Mouse (Mus musculus) left cerebral cortex, postnatal 4 days (tissue): ENCODE results near the gene H2al1c. TPM values are rescaled to one million over a fixed set of nuclear protein-coding genes. Genes with fewer than 3 reads are reported as not detected.
"Not testable (repeated sequence)": the region's sequence is repeated elsewhere in the genome, so short reads cannot be mapped to it uniquely, and the experiment has no call there.

Source experiments
- DNase-seq: peaks from one replicate; pipeline ENCODE4 v3.0.0-alpha.2; 2022
- intact Hi-C: fragments of 180-260 bp; cut with DNase I; formaldehyde crosslinking; loops from one replicate; pipeline ENCODE4 v1.15.1; 2025
- total RNA-seq, 2 experiments: library from RNA; stranded (reverse); gene quantifications; 2 replicates each; pipeline ENCODE4 v1.2.3; 2021

The H2al1c gene
- total RNA-seq = not detected

DNA sequence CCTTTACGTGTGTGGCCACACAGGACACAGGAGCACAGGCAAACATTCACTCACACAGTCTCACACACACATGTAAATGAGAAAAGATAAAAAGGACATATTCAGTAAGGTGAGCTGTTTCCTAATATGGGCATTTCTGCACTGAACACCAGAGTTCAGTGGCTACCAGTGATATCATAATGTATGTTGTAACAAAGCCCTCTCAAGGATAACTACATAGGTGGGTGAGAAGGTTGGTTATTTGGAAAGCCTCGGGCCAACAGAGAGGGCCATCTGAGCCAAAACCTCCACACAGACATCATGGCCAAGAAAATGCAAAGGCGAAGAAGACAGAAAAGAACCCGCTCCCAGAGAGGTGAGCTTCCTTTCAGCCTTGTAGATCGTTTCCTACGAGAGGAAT is at the start of gene H2al1c:
H2al1c (plus strand) TSS at position 301 of the 400 bp plus-strand sequence.
- DNase-seq, intact Hi-C loops: not testable (repeated sequence)

DNA sequence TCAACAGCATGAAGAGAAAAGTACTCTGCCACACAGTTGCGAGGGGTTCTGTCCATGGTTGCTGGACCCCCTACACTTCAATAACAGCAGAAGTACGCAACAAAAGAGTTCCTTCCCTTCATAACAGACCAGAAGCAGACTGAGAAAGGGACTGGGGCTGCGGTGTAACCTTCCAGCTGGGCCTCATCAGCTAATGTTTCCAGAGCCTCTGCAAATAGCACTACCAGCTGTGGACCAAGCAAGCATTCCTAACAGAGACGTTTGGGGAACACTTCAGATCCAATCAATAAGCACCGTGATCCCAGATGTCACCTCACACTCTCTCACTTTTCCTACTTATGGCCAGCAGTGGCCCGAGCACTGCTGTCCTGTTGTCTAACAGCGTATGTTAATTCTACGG is 40.5 kb upstream of the H2al1c start:
- no peak for DNase-seq
- intact Hi-C loops = no loop called here

DNA sequence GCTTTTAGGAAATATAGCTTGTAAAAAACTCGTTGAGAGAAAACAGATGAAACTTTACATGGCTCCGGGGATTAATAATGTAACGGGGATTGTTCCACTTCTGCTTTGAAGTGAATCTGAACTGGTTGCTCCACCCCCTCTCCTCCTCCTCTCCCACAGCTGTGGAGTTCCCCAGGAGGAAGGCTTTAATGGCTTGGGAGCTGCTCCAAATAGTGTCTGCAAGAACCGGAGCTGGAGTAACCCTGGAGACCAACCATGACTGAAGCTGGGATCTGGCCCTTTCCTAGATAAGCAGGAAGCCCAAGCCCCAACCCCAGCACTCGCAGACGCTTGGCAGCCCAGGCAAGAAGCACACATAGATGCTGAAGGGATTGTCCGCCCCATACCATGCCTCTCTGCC is 37.7 kb upstream of the H2al1c start:
- intact Hi-C loops = no loop called here
- DNase-seq = peak; percentile 3

DNA sequence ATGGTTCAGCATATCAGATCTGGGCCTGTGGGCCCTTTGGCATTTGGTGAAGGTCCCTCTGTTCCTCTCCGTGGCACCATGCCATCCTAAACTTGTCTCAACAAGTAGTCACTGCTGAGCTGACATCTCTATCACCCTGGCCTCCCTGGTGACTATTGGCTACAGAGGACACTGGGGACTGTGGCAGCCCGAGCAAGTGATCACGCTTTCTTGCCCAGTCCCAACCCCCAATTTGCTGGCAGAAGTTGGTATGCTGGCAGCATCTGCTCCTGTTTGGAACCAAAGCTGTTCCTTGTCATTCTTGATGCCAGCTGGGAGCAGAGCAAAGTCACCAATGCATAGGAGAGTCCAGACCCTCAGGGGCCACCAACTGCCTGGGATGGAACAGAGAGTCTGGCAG is 36.4 kb upstream of the H2al1c start:
- intact Hi-C loops = no loop called here
- DNase-seq = peak; percentile 84

DNA sequence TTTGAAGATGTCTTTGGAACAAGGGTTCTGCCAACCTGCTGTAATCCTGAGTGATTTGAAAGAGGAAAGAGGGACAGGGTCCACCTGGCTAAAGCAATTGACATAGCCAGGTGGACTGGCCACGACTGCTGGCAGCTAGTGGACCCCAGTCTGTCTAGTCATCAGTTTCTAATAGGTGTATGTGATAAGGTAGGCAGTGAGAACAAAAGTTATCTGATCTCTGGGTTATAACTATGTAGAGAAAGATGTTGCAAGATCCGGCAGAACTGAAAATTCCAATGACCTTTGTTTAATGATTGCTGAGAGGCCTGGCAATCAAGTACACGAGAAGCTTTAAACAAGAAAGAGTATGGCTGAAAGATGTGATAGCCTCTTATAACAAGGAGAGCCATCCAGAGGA is 32.3 kb upstream of the H2al1c start:
- DNase-seq = no peak
- intact Hi-C loops = loop anchor here (5.0 kb wide), 1 partner anchor 51 kb away; no protein-coding TSS in a partner anchor

- DNase-seq = no peak
- intact Hi-C loops = no loop called here
Measured at GRCm38 (mm10) chrX:11277083-11277482, 28.4 kb upstream of the H2al1c start.

DNA sequence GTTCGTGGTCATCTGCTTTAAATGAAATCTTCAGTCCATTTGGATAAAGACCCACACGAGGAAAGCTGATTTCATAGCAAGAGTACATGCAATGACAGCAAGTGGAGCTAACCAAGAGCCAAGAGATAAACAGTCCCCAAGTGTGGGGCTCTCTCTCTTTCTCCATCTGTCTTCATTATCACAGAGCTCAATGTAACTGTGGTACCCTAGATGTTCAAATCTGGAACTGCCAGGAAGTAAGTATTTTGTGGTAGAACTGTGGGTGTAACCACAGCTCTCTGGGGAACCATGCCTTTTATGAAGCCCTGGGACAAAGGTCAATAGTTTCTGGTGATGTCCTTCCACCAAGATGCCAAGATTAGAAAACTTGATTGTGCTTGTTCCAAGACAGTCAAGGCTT is 24.7 kb upstream of the H2al1c start:
- intact Hi-C loops = no loop called here
- DNase-seq = no peak

GRCm38 (mm10) chrX:11288306-11288882 is 17.1 kb upstream of the H2al1c start:
- DNase-seq = no peak
- intact Hi-C loops = no loop called here

- intact Hi-C loops = no loop called here
- no peak for DNase-seq
Measured at GRCm38 (mm10) chrX:11289244-11289643, 16.2 kb upstream of the H2al1c start.

GRCm38 (mm10) chrX:11298957-11299356 is 6.5 kb upstream of the H2al1c start, which contains the start of gene H2al1a:
H2al1a (plus strand) TSS chrX:11299257.
- intact Hi-C loops = not testable (repeated sequence)

DNA sequence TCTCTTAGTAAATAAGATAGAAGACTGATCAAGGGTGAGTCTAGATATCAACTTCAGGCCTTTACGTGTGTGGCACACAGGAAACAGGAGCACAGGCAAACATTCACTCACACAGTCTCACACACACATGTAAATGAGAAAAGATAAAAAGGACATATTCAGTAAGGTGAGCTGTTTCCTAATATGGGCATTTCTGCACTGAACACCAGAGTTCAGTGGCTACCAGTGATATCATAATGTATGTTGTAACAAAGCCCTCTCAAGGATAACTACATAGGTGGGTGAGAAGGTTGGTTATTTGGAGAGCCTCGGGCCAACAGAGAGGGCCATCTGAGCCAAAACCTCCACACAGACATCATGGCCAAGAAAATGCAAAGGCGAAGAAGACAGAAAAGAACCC is 3.3 kb upstream of the H2al1c start, which contains the start of gene H2al1b:
H2al1b (plus strand) TSS at position 301 of the 400 bp plus-strand sequence.
- DNase-seq, intact Hi-C loops: not testable (repeated sequence)

More at GRCm38 (mm10) chrX:11298957-11299356, 6.5 kb upstream of the H2al1c start, which contains the start of gene H2al1a:
- DNase-seq = not testable (repeated sequence)

DNA sequence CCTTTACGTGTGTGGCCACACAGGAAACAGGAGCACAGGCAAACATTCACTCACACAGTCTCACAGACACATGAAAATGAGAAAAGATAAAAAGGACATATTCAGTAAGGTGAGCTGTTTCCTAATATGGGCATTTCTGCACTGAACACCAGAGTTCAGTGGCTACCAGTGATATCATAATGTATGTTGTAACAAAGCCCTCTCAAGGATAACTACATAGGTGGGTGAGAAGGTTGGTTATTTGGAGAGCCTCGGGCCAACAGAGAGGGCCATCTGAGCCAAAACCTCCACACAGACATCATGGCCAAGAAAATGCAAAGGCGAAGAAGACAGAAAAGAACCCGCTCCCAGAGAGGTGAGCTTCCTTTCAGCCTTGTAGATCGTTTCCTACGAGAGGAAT is 3.1 kb downstream of the H2al1c start, which contains the start of gene H2al1d:
H2al1d (plus strand) TSS at position 301 of the 400 bp plus-strand sequence.
- DNase-seq, intact Hi-C loops: not testable (repeated sequence)

DNA sequence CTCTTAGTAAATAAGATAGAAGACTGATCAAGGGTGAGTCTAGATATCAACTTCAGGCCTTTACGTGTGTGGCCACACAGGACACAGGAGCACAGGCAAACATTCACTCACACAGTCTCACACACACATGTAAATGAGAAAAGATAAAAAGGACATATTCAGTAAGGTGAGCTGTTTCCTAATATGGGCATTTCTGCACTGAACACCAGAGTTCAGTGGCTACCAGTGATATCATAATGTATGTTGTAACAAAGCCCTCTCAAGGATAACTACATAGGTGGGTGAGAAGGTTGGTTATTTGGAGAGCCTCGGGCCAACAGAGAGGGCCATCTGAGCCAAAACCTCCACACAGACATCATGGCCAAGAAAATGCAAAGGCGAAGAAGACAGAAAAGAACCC is 6.2 kb downstream of the H2al1c start, which contains the start of gene H2al1e:
H2al1e (plus strand) TSS at position 301 of the 400 bp plus-strand sequence.
- intact Hi-C loops, DNase-seq: not testable (repeated sequence)

- DNase-seq, intact Hi-C loops: not testable (repeated sequence)
Measured at GRCm38 (mm10) chrX:11314858-11315257, 9.4 kb downstream of the H2al1c start, which contains the start of gene H2al1f. H2al1f (plus strand) TSS chrX:11315158.

- DNase-seq, intact Hi-C loops: not testable (repeated sequence)
Measured at GRCm38 (mm10) chrX:11317956-11318355, 12.5 kb downstream of the H2al1c start, which contains the start of gene H2al1g. H2al1g (plus strand) TSS chrX:11318256.

DNA sequence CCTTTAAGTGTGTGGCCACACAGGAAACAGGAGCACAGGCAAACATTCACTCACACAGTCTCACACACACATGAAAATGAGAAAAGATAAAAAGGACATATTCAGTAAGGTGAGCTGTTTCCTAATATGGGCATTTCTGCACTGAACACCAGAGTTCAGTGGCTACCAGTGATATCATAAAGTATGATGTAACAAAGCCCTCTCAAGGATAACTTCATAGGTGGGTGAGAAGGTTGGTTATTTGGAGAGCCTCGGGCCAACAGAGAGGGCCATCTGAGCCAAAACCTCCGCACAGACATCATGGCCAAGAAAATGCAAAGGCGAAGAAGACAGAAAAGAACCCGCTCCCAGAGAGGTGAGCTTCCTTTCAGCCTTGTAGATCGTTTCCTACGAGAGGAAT is 15.7 kb downstream of the H2al1c start, which contains the start of gene H2al1h:
H2al1h (plus strand) TSS at position 301 of the 400 bp plus-strand sequence.
- intact Hi-C loops = not testable (repeated sequence)

DNA sequence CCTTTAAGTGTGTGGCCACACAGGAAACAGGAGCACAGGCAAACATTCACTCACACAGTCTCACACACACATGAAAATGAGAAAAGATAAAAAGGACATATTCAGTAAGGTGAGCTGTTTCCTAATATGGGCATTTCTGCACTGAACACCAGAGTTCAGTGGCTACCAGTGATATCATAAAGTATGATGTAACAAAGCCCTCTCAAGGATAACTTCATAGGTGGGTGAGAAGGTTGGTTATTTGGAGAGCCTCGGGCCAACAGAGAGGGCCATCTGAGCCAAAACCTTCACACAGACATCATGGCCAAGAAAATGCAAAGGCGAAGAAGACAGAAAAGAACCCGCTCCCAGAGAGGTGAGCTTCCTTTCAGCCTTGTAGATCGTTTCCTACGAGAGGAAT is 18.9 kb downstream of the H2al1c start, which contains the start of gene H2al1i:
H2al1i (plus strand) TSS at position 301 of the 400 bp plus-strand sequence.
- intact Hi-C loops, DNase-seq: not testable (repeated sequence)

More for the DNA sequence above, 15.7 kb downstream of the H2al1c start, which contains the start of gene H2al1h:
- not testable (repeated sequence) for DNase-seq

GRCm38 (mm10) chrX:11327522-11327921 is 22.1 kb downstream of the H2al1c start, which contains the start of gene H2al1j:
H2al1j (plus strand) TSS chrX:11327822.
- DNase-seq, intact Hi-C loops: not testable (repeated sequence)

DNA sequence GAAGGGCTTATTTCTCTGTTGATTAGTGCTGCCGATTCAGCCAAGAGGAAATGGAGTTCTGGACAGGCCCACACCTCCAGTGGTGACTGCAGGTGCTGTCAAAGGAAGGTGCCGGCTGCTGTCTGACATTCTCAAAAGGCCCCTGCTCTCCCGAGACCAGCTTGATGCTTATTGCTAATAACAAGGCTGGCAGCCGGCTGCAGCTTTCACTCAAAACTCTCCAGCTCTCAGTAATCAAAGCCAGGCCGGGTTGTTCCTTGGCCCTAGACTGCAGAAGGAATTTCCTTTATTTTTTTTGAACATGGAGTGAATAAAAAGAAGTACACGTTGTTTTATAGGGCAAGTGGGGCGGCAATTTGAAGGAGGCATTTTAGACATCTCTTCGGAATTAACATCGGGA is 40.3 kb downstream of the H2al1c start:
- DNase-seq = peak; percentile 7
- intact Hi-C loops = no loop called here

DNA sequence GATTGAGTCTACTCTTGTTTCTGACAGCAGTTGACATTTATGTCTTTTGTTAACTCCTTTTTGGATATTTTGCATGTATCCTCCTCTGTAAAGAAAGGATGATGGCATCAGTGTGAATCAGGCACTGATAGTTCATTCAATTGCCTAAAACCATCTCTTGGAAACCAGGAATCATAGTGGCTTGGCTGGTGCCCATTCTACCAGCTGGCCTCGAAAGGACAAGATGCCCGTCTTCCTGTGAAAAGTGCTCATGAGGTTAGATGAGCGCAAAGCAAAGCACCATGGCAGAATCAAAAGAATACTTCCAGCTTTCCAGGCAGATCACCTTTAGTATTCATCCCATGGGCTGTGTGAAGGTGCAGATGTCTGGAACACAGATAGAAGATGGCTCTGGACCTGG is 41.3 kb downstream of the H2al1c start:
- intact Hi-C loops = no loop called here
- DNase-seq = no peak
